Mouse (Mus musculus): Measurements from ENCODE around the gene Ccdc17. TPM values are rescaled to one million over a fixed set of nuclear protein-coding genes. Genes with fewer than 3 reads are reported as not detected.

Ccdc17 gene
- polyA plus RNA-seq, 1 experiment from 2014 or later, result 5.6 TPM

DNA sequence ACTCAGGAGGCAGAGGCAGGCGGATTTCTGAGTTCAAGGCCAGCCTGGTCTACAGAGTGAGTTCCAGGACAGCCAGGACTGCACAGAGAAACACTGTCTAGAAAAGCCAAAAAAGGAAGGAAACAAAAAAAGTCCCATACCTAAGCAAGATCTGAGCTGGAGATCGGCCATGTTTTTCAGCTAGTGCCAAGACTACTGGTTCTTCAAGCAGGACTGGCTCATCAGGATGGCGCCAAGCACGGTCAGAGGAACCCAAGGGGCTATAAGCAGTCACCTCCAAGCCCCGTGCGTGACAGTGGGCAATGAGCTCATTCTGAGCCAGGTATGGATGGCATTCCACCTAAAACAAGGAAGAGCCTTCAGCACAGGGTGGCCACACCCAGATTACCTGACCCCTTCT is 42.4 kb downstream of the Ccdc17 start:
- Histone ChIP-seq H3K9me3 (ENCODE audit: control insufficient read depth, low read length) (no peaks in the 10 kb centered on the region), H3K4me2 (ENCODE audit: low read length) (no peak overlapping the region), H3K4me1 (ENCODE audit: control insufficient read depth, insufficient read depth, low read depth, low read length) (no peaks in the 10 kb centered on the region), H3K9ac (ENCODE audit: low read depth, low read length) (no peak overlapping the region), H3K36me3 (ENCODE audit: control insufficient read depth, insufficient read depth, low read length) (peaks cover 46% of the 10 kb centered on the region), H3K27ac (ENCODE audit: low read depth, low read length) (no peak overlapping the region), H3K27me3 (replicated peaks; ENCODE audit: control insufficient read depth, insufficient read depth, low read length) (no peaks in the 10 kb centered on the region), H3K4me3 (ENCODE audit: low read length) (no peak overlapping the region)
- 98% methylated on average over 6 of the region's 6 CpGs for WGBS
- ATAC-seq, result 0 out of 2 replicates have a peak, but pooled peaks have one; percentile 37

DNA sequence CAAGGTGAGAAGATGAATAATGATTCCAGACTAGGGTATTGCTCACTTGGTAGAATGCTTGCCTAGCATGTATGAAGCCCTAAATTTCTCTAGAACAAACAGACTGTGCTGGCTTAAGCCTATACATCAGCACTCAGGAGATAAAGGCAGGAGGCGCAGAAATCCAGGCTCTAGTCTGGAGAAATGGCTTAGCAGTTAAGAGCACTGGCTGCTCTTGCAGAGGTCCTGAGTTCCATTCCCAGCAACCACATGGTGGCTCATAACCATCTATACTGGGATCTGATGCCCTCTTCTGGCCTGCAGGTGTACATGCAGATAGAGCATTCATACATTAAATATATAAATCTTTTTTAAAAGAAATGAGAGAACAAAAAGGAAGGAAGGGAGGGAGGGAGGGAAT is 45.6 kb downstream of the Ccdc17 start:
- Histone ChIP-seq H3K36me3 (ENCODE audit: control insufficient read depth, insufficient read depth, low read length) (peaks cover 38% of the 10 kb centered on the region), H3K9me3 (ENCODE audit: control insufficient read depth, low read length) (no peaks in the 10 kb centered on the region), H3K9ac (ENCODE audit: low read depth, low read length) (no peak overlapping the region), H3K4me2 (ENCODE audit: low read length) (no peak overlapping the region), H3K4me3 (ENCODE audit: low read length) (no peak overlapping the region), H3K27ac (ENCODE audit: low read depth, low read length) (no peak overlapping the region), H3K27me3 (replicated peaks; ENCODE audit: control insufficient read depth, insufficient read depth, low read length) (no peaks in the 10 kb centered on the region), H3K4me1 (ENCODE audit: control insufficient read depth, insufficient read depth, low read depth, low read length) (peaks cover under 1% of the 10 kb centered on the region)
- ATAC-seq, result no peak
- WGBS, result 100% methylated on average over 1 of the region's 1 CpGs

DNA sequence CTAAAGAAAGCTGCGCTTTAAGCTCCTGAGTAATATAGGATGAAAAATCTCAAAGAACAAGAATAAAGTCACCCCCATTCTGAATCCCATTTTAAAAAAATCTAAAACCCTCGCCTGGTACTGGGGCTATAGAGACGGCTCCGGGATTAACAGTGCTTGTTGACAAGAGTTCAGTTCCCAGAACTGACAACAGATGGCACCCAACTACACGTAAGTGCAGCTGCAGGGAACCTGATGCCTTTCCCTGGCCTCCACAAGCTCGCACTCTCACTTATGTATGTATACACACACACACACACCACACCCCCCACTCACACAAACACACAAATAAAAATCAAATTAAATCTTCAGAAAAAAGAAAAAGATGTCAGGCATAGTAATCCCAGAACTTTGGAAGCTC is 47.9 kb downstream of the Ccdc17 start:
- H3K4me1 ChIP-seq (ENCODE audit: control insufficient read depth, insufficient read depth, low read depth, low read length), result peaks cover 12% of the 10 kb centered on the region
- H3K36me3 ChIP-seq (ENCODE audit: control insufficient read depth, insufficient read depth, low read length), result peaks cover 25% of the 10 kb centered on the region
- H3K27me3 ChIP-seq (replicated peaks; ENCODE audit: control insufficient read depth, insufficient read depth, low read length), result no peaks in the 10 kb centered on the region
- H3K27ac ChIP-seq (ENCODE audit: low read depth, low read length), result no peak overlapping the region
- no peak overlapping the region for H3K4me3 ChIP-seq (ENCODE audit: low read length)
- peak; percentile 34; the same call in 1 of the 2 replicates for ATAC-seq
- no peaks in the 10 kb centered on the region for H3K9me3 ChIP-seq (ENCODE audit: control insufficient read depth, low read length)
- no peak overlapping the region for H3K9ac ChIP-seq (ENCODE audit: low read depth, low read length)
- H3K4me2 ChIP-seq (ENCODE audit: low read length), result no peak overlapping the region
- WGBS, result 61% methylated on average over 6 of the region's 6 CpGs

DNA sequence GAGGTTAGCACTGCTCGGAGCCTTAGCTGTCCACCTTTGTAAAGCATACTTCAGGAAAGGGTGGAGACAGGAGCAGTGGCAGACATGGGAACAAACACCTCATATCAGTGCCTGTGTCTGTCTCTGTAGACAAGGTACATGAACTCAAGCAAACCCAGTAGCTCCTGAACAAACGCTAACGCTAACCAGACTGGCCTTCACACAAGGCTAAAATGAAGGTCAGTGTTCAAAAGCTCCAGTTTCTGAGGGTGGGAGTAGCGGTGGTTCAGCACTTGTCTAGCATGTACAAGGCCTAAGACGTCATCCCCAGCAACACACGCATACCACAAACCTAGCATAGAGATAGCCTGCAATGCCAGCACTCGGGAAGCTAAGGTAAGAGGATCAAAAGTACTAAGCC is 49.2 kb downstream of the Ccdc17 start:
- H3K9ac ChIP-seq (ENCODE audit: low read depth, low read length), result no peak overlapping the region
- H3K4me1 ChIP-seq (ENCODE audit: control insufficient read depth, insufficient read depth, low read depth, low read length), result peaks cover 23% of the 10 kb centered on the region
- WGBS, result 88% methylated on average over 7 of the region's 7 CpGs
- H3K9me3 ChIP-seq (ENCODE audit: control insufficient read depth, low read length), result no peaks in the 10 kb centered on the region
- no peak overlapping the region for H3K4me3 ChIP-seq (ENCODE audit: low read length)
- no peaks in the 10 kb centered on the region for H3K27me3 ChIP-seq (replicated peaks; ENCODE audit: control insufficient read depth, insufficient read depth, low read length)
- H3K27ac ChIP-seq (ENCODE audit: low read depth, low read length), result no peak overlapping the region
- H3K36me3 ChIP-seq (ENCODE audit: control insufficient read depth, insufficient read depth, low read length), result peaks cover 17% of the 10 kb centered on the region
- no peak overlapping the region for H3K4me2 ChIP-seq (ENCODE audit: low read length)
- ATAC-seq, result no peak

DNA sequence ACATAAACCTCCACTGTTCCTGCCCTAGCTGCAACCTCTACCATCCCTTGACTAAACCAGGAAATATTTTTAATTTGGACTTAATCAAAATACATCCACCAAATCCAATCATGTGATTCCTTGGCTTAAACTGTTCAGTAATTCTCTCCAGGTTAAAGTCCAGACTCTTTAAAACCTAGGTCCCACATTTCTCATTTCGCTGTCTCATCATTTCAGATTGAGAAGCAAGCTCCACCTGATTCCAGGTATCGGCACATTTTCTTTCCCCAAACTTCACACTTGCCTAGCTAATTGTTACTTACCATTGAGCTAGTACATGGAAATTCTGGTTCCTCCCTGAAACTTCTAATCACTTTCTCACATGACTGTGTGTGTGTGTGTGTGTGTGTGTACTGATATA is 53.0 kb downstream of the Ccdc17 start:
- no peak overlapping the region for H3K27ac ChIP-seq (ENCODE audit: low read depth, low read length)
- H3K4me3 ChIP-seq (ENCODE audit: low read length), result no peak overlapping the region
- WGBS, result 99% methylated on average over 2 of the region's 2 CpGs
- no peaks in the 10 kb centered on the region for H3K27me3 ChIP-seq (replicated peaks; ENCODE audit: control insufficient read depth, insufficient read depth, low read length)
- H3K9me3 ChIP-seq (ENCODE audit: control insufficient read depth, low read length), result no peaks in the 10 kb centered on the region
- no peak for ATAC-seq
- H3K9ac ChIP-seq (ENCODE audit: low read depth, low read length), result no peak overlapping the region
- peaks cover 23% of the 10 kb centered on the region for H3K4me1 ChIP-seq (ENCODE audit: control insufficient read depth, insufficient read depth, low read depth, low read length)
- 0 out of 2 replicates have a peak, but pooled peaks cover 2% of the 10 kb centered on the region for H3K36me3 ChIP-seq (ENCODE audit: control insufficient read depth, insufficient read depth, low read length)
- H3K4me2 ChIP-seq (ENCODE audit: low read length), result peak overlapping the region; percentile 88

Other genes with a start within 250 kb of the Ccdc17 start
- gene Mast2, start 132.5 kb upstream of the Ccdc17 start, polyA plus RNA-seq (2015; fragmentation: Nextera tagmentation; extraction: Ambion mirVana), result 32.2 and 40.4 TPM in 2 replicates
- 12.9 and 13.0 TPM in 2 replicates for gene Ipp, start 89.1 kb upstream of the Ccdc17 start, polyA plus RNA-seq (2015; fragmentation: Nextera tagmentation; extraction: Ambion mirVana)
- gene Tmem69, start 40.7 kb upstream of the Ccdc17 start, polyA plus RNA-seq (2015; fragmentation: Nextera tagmentation; extraction: Ambion mirVana), result 20.1 and 22.2 TPM in 2 replicates
- gene Gpbp1l1, start 39.0 kb upstream of the Ccdc17 start, polyA plus RNA-seq (2015; fragmentation: Nextera tagmentation; extraction: Ambion mirVana), result 12.1 and 14.6 TPM in 2 replicates
- 80.6 and 88.1 TPM in 2 replicates for gene Nasp, start 31.3 kb downstream of the Ccdc17 start, polyA plus RNA-seq (2015; fragmentation: Nextera tagmentation; extraction: Ambion mirVana)
- gene Akr1a1, start 55.0 kb downstream of the Ccdc17 start, polyA plus RNA-seq (2015; fragmentation: Nextera tagmentation; extraction: Ambion mirVana), result 763 and 799 TPM in 2 replicates
- gene Prdx1, start 88.9 kb downstream of the Ccdc17 start, polyA plus RNA-seq (2015; fragmentation: Nextera tagmentation; extraction: Ambion mirVana), result 466 and 468 TPM in 2 replicates
- 22.6 and 24.5 TPM in 2 replicates for gene Mmachc, start 111.8 kb downstream of the Ccdc17 start, polyA plus RNA-seq (2015; fragmentation: Nextera tagmentation; extraction: Ambion mirVana)
- gene Ccdc163, start 111.9 kb downstream of the Ccdc17 start, polyA plus RNA-seq (2015; fragmentation: Nextera tagmentation; extraction: Ambion mirVana), result 8.0 and 11.2 TPM in 2 replicates
- 3.0 and 3.1 TPM in 2 replicates for gene Tesk2, start 124.3 kb downstream of the Ccdc17 start, polyA plus RNA-seq (2015; fragmentation: Nextera tagmentation; extraction: Ambion mirVana)
- 29.6 and 30.1 TPM in 2 replicates for gene Toe1, start 211.0 kb downstream of the Ccdc17 start, polyA plus RNA-seq (2015; fragmentation: Nextera tagmentation; extraction: Ambion mirVana)
- 6.8 and 9.1 TPM in 2 replicates for gene Mutyh, start 211.1 kb downstream of the Ccdc17 start, polyA plus RNA-seq (2015; fragmentation: Nextera tagmentation; extraction: Ambion mirVana)
- 2.1 and 2.3 TPM in 2 replicates for gene Hpdl, start 225.1 kb downstream of the Ccdc17 start, polyA plus RNA-seq (2015; fragmentation: Nextera tagmentation; extraction: Ambion mirVana)

Measured in hindbrain, embryonic 16.5 days (tissue).